Mouse (Mus musculus): ENCODE measurements around the gene Fam19a2. TPM values are rescaled to one million over a fixed set of nuclear protein-coding genes. Genes with fewer than 3 reads are reported as not detected.

Gene Fam19a2
- total RNA-seq, 2 experiments from 2014 or later: 0.12 TPM; not detected in 1

DNA sequence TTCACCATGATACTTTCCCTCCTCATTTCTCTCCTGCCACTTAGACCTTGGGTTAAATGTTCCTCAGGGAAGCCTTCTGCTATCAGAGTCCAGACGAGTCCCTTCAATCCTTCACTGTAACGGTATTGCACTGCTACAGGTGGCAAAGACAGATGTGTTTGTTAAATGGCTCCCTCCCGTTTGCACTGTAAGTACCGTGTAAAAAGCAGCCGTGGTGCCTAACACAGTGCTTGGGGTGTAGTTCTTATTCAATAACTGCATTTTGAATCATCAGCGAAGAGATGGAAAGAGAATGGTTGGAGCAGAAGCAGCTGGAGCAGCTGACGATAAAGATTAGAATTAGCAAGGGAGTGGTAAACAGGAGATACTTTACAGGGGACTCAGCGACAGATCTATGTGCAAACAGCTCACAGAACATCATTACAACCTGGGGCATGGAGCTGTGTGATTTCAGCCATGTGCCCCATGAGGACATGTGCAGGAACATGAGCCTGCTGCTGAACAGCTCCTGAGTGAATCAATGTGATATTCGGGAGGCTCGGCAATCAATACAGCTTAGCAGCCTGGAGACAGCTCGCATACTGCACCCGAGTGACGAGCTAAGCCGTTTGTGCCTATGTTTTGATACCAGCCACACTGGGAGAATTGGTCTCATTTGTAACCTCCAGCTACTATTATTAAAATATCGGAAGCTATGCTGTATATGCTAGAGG lies 103.5 kb downstream of the Fam19a2 start:
- intact Hi-C loops (cut with DNase I; ENCODE audit: low total_unique reads): no loop called here
- DNase-seq: no peak

DNA sequence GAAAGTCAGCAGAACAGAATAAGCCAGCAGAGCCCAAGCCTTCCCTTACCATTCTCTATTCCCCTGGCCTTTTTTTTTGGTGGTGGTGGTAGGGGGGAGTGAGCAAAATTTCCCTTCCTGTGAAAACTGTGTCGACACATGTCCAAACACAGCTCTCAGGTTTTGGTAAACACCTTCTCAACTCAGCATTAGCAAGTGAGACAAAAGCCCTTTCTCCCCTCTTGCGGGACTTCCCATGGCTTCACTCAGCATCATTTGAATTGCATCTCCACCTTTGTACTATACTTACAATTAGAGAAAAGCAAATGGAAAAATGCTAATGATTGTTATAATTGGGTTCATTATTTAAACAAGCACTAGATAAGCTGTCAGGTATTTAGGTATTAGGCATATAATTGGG lies 119.5 kb downstream of the Fam19a2 start:
- DNase-seq: no peak
- intact Hi-C loops (cut with DNase I; ENCODE audit: low total_unique reads): no loop called here

DNA sequence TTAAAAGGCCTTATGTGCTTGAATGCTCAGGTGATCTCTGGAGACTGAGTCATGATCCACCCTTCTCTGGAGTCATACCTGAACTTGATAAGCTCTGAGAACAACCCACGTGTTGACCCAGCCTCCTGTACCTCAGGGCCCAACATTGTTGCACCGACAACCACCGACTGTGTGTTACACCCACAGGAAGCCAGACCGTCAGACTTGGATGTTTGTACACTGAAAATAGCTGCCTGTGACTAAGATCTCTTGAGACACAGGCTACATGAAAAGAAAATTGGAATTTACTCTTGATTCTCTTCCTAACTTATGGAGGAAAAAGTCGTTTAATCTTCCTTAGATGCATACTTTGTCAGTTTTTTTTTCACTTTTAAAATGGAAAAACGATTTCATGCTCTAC lies 121.8 kb downstream of the Fam19a2 start:
- intact Hi-C loops (cut with DNase I; ENCODE audit: low total_unique reads): no loop called here
- no peak for DNase-seq

DNA sequence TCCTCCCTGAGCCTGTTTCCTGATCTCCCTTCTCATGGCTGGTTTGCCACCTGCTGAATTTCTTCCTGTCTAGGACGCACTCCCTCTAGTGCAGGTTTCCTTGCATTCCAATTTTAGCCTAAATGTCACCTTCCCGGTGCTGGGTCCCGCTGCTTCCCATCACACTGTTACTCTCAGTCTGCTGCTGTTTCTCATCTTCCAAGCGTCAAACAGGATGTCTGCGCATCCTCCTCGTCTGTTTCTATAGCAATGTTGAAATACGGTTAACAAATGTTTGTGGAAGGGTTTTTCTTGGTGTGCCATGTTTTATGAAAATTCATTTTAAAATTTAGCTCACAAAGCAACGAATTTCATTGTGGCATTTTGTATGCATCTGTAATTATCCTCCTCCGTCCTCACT lies 131.6 kb downstream of the Fam19a2 start:
- no peak for DNase-seq
- intact Hi-C loops (cut with DNase I; ENCODE audit: low total_unique reads): no loop called here

DNA sequence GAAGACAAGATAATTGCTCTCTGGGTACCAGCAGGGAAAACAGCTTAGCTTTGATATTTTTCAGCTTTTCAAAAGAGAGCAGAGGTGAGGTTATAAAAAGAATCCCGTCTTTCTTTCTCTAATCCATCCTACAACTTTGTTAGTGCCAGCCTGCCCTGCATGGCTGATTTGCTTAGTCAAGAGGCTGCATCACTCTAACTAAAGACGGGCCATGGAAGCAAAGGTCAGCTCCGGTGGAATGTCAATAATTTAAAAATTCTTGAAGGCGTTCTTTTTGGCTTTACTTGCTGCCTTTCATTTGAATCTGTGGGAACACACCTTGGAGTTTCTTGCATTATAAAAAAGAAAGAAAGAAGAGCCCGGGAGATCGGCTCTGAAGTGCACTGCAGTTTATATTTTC lies 134.3 kb downstream of the Fam19a2 start:
- intact Hi-C loops (cut with DNase I; ENCODE audit: low total_unique reads): no loop called here
- no peak for DNase-seq

DNA sequence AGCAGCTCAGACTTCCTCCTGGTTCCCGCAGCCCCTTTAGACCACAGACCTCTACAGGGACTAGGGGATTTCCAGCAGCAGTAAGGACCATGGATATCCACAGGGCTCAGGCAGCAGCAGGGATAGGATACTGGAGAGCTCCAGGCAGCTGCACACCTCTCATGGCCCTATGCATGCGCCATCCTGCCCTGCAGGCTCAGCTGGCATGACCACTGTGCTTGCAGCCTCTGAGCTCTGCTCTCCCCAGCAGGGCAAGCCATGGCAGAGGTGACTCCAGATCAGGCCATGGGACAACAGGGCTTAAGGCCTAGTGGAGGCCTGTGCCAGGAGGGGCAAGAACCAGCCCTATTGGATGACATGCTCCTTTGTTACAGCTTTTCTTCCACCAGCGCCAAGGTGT lies 137.4 kb downstream of the Fam19a2 start:
- no peak for DNase-seq
- intact Hi-C loops (cut with DNase I; ENCODE audit: low total_unique reads): no loop called here

DNA sequence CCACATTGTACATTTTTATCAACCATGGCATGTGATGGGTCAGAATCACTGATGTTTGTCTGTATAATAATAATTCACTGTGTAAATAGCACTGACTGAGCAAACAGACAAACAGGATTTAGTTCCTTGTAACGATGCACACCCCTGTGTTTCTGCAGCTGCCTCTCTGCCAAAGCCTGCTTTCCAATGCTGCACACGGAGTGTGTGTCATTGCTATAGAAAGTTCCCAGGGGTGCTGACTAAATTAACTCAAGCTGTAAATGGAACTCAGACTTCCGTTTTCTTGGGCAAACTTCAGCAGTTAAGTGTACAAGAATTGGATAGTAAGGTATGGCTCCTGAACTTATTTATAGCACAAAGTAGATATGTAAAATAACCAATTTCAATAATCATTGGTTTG lies 138.7 kb downstream of the Fam19a2 start:
- intact Hi-C loops (cut with DNase I; ENCODE audit: low total_unique reads): no loop called here
- DNase-seq: no peak

DNA sequence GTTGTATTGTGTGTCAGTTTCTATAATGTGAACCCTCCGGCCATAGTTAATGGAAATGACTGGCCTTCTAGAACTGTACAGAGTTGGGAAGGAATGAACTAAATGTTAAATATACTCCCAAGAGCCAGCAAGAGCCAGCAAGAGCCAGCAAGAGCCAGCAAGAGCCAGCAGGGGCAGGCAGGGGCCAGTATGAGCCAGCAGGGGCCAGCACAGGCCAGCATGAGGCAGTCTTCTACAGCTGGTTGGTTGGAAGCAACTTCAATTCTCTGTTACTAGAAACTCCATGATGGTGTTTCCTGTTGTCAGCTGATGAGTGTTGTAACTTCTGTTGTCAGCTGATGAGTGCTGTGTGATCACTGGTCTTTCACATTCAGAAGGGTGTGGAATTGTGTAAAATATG lies 151.2 kb downstream of the Fam19a2 start:
- intact Hi-C loops (cut with DNase I; ENCODE audit: low total_unique reads): no loop called here
- DNase-seq: no peak

DNA sequence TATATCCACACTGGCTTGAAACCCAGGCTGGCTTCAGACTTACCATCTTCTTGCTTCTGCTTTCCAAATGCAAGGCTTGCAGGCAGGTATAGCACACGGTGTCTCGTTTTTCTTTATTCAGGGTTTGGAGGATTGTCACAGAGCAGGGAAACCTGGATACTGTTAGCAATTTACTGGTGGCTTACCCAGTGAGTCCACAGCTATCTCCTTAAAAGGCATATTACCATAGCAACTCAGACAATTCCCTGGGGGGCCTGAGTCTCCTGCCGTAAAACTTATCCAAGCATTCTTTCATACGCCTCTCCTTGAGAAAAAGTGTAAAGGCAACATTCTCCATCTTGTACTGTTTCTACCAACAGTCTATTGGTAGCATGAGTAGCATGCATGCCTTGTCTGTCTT lies 152.2 kb downstream of the Fam19a2 start:
- DNase-seq: no peak
- intact Hi-C loops (cut with DNase I; ENCODE audit: low total_unique reads): no loop called here

DNA sequence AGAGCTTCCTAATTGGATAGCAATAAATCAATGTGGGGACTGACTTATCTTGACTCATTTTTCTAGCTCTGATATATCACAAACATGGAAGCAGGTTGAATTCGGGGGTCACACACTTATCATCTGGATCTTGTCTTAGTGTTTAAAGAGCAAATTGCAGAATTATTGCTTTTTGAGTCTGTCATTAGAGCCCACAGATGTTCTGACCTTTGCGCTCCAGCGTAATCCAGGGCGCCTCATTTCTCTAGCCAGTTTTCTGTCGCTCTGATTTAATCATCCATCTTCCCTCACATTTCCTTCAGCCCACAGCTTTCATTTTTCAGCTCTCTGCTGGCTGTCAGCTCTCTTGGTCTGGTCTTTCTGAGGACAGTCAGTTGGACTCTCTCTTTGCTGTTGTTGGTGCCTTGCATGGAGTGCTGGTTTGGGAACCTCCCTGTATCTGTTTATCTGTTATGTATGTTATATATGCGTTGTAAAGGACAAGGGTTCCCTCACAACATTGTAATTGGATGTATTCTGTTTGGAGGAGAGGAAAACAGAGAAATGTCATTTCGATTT lies 154.9 kb downstream of the Fam19a2 start:
- no peak for DNase-seq
- intact Hi-C loops (cut with DNase I; ENCODE audit: low total_unique reads): no loop called here

DNA sequence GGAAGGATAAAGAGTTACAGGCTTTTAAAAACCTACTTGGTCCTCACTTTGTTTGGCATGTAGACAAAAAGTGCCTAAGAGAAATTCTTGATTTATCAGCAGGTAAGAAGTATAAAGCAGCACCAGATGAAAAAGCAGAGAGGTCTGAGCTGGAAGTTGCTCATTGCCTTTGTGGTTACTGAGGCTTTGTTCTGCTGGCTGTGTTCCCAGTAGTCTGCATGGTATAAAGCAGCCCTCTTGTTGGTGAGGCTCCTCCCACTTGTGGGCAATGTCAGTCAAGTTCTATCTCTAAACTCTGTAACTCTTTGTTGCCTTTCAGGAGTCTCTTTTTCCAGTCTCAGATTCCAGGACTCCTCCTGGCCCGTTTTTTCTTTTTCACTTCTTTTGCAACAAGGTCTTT lies 156.5 kb downstream of the Fam19a2 start:
- no peak for DNase-seq
- intact Hi-C loops (cut with DNase I; ENCODE audit: low total_unique reads): no loop called here

DNA sequence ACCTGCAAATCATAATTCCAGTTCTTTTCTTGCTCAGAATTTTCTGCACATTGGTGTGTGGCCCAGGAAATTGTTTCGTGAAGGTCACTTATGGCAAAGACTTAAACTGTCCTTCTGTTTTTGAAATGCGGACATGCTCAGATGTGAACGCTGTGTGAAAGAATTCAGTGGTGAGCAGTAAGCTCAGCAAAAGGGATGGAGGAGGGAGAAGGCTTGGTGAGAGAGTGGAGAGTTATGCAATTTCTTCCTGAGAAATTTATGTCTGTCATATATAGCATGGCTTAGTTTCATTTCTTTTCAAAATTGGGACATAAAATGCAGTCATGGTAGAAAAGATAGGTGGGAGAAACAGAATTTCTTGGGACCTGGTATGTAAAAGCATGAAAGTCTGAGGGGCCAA lies 160.7 kb downstream of the Fam19a2 start:
- no peak for DNase-seq
- intact Hi-C loops (cut with DNase I; ENCODE audit: low total_unique reads): no loop called here

DNA sequence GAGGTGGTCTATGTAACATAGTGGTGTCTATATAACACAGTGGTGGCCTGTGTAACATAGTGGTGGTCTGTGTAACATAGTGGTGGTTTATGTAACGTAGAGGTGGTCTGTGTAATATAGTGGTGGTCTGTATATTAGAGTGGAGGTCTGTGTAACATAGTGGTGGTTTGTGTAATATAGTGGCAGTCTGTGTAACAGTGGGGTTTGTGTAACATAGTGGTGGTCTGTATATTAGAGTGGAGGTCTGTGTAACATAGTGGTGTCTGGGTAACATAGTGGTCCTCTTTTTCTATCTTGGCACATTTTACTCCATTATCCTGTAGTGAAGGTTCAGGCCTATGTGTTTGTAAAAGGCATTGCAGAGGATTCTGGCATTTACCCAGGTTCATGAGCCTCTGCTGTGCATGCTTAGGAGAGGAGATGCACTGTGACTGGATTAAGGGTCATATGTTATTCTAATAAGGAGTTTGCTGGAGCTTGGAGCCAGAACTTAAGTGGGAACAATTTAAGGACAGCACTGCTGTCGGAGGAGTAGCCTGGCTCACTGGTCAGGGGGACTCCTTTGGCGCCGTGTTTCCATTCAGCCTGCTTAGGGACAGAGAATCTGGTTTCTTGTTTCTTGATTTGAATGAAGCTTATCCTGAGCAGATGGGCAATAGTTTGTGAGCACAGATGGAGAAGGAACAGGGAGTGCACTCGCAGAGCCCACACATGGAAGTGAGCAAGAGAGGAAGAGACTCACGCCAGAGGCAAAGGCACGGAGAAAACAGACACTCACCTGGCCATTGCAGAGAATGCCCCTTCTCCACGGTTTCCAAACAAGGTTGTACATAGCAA lies 162.9 kb downstream of the Fam19a2 start:
- intact Hi-C loops (cut with DNase I; ENCODE audit: low total_unique reads): no loop called here
- DNase-seq: no peak

DNA sequence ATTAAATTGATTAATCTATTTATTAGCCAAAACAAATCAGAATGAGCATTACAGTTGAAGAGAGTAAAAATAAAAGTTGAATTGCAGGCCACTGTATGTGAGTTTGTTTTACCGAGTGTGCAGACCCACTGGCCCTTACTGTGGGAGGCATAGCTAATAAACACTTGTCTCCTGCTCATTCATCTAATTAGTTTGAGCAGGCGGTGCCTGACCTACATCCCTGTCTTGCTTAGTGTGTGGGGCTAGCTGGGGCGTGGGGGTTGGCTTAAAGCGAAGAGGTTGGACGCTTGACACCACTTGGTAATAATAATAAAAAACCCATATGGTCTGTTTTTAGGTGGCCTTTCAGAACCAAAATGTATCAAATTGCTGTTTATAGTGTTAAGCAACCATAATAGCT lies 167.8 kb downstream of the Fam19a2 start:
- intact Hi-C loops (cut with DNase I; ENCODE audit: low total_unique reads): no loop called here

DNA sequence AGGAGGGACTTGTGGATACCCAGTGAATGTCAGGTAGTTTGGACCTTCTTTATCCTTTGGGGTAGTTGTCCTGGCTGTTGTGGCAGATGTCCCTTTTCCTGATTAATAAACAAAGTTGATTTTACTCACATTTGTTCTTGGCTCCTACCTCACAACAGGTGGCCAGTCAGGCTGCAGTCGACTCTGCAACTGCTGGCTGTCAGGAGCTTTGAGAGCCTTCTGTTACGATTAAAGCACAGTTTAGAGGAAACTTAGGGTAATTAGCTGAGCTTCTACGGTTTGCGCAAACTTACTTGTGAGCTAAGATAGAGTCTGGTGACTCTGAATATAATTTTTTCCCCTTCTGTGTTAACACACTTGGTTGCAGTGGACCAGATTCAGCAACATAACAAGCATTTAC lies 173.8 kb downstream of the Fam19a2 start:
- intact Hi-C loops (cut with DNase I; ENCODE audit: low total_unique reads): no loop called here
- no peak for DNase-seq

More for the DNA sequence above, 167.8 kb downstream of the Fam19a2 start:
- no peak for DNase-seq

DNA sequence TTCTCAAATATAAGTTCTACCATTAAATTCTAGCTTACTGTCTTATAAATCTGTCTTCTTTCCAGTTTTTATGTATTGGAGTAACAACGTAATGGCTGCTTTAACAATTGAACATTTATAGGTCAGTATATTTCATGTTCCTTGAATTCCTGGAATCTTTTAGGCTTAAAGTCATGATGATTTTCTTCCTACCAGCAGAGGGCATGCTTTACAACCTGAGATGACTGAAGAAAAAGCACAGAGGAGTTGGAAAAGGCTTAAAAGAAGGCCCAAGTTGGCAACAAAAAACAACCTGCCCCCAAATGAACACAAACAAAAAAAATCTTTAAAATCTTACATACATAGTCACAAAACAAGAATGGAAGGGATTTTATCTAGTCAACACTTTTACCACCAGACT lies 193.0 kb downstream of the Fam19a2 start:
- intact Hi-C loops (cut with DNase I; ENCODE audit: low total_unique reads): no loop called here
- no peak for DNase-seq

DNA sequence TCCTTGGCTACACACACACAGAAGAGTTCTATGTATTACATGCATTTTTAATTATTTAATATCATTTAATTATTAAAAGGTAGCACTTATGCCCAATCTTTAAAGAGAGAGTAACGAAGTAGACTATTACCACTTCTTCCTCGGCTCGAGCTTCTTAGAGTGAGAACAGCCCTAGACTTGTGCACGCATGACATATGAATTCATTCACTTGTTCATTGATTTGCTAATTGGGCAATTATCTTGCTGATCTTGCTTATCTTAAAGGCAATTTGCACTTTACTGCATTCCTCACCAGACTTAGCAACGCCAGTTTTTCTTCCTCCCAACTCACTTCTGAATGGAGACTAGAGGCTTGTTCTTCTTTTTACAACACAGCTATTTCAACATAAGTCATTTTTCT lies 196.7 kb downstream of the Fam19a2 start:
- intact Hi-C loops (cut with DNase I; ENCODE audit: low total_unique reads): no loop called here

DNA sequence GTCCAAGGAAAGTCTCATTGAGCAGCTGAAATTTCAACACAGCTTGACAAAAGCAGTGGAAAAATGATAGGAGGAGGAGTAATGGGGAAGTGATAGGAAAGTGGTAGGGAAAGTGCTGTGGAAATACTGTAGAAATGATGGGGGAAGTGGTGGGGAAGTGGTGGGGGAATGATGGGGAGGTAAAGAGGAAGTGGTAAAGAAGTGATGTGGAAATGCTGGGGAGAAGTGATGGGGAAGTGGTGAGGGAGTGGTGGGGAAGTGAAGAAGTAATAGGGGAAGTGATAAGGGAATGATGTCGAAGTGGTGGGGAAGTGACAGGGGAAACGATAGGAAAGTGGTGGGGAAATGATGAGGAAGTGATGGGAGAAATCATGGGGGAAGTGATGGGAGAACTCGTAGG lies 198.5 kb downstream of the Fam19a2 start:
- DNase-seq: no peak
- intact Hi-C loops (cut with DNase I; ENCODE audit: low total_unique reads): no loop called here

More for the DNA sequence above, 196.7 kb downstream of the Fam19a2 start:
- DNase-seq: no peak

DNA sequence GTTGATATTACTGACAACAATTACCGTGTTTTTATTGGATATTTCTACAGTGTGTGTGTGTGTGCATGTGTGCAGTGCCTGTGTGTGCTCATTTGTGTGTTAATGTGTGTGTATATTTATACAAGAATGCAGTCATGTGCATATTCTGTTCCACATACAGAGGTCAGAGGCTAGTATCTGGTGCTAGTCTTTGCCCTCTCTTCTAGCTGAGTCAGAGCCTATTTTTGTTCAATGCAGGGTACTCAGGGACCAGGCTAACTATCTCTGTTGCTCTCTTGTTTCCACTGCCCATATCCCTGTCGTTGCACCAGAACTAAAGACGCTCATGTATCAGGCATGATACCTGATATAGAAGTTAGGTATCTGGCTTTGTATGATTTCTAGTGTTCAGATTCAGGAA lies 251.0 kb downstream of the Fam19a2 start:
- DNase-seq: no peak
- intact Hi-C loops (cut with DNase I; ENCODE audit: low total_unique reads): no loop called here

DNA sequence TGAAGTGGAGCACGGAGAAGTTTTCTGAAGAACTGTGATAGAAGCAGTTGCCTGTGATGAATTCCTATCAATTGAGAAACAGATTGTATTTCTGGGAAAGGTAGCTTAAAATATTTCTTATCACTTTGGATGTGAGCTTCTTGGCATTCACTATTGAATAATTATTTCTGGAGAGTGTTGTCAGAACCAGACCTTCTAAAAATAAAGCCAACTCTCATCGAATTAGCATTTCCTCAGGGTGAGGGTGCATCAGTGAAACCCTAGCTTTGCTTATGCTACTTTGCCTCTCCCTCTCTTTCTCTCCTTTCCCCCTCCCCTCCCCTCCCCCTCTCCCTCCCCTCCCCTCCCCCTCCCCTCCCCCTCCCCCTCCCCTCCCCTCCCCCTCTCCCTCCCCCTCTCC lies 256.8 kb downstream of the Fam19a2 start:
- intact Hi-C loops (cut with DNase I; ENCODE audit: low total_unique reads): no loop called here
- no peak for DNase-seq

DNA sequence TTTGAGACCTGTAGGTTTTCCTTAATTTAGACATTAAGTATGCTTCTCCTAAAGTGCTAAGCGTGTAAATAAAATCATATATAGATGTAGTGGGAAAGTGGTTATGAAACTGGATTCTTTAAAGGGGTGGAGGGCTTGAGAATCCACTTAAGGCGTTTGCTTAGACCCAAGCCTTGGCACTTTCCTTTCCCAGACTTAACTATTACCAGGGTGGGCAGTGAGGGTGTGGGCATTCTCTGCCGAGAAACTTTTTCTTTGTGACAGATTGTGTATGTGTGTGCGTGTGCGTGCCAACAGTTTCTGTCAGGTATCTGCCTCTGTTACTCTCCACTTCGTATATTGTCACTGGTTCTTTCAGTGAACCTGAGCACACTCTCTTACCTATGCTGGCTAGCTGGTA lies 257.4 kb downstream of the Fam19a2 start:
- DNase-seq: no peak
- intact Hi-C loops (cut with DNase I; ENCODE audit: low total_unique reads): no loop called here

Measured in gastrocnemius, postnatal 14 days (tissue).